Mouse (Mus musculus) myocyte (in vitro differentiated cells): ENCODE measurements at regions not wholly inside any gene's neighbourhood (a gene's known extent, or its start where the extent isn't known, plus 50 kb on each side); places are given as distances from the start of the nearest gene placed in this dataset.

Source experiments
- CEBPB ChIP-seq: IDR thresholded peaks from 2 replicates; pipeline ENCODE4 v1.6.1; 2011; ENCODE audit warnings: mild to moderate bottlenecking, moderate library complexity; ENCODE audit not compliant: poor library complexity, insufficient read depth, severe bottlenecking
- E2F4 ChIP-seq: IDR thresholded peaks from one replicate; pipeline ENCODE4 v1.6.1; 2011; ENCODE audit warnings: mild to moderate bottlenecking, control low read depth, moderate library complexity; ENCODE audit not compliant: insufficient read depth
- MAX ChIP-seq: IDR thresholded peaks from one replicate; pipeline ENCODE4 v1.6.1; 2011; ENCODE audit warnings: low read depth, mild to moderate bottlenecking, control low read depth
- MYOG ChIP-seq, 3 experiments: IDR thresholded peaks; one replicate each; pipeline ENCODE4 v1.6.1; 2011; ENCODE audit warnings: control low read depth in 2 of 3, low read depth in 2 of 3, mild to moderate bottlenecking in 2 of 3; ENCODE audit not compliant: insufficient read length in 2 of 3, control insufficient read depth in 1 of 3, insufficient read depth in 1 of 3
- POLR2A ChIP-seq: IDR thresholded peaks from one replicate; pipeline ENCODE4 v1.6.1; 2011; ENCODE audit warnings: low read depth, mild to moderate bottlenecking, control low read depth, moderate library complexity; ENCODE audit not compliant: insufficient read length
- POLR2AphosphoS2 ChIP-seq: IDR thresholded peaks from one replicate; pipeline ENCODE4 v1.6.1; 2011; ENCODE audit warnings: low read depth, control low read depth; ENCODE audit not compliant: insufficient read length
- TCF12 ChIP-seq: IDR thresholded peaks from one replicate; pipeline ENCODE4 v1.6.1; 2011; ENCODE audit warnings: mild to moderate bottlenecking, control low read depth; ENCODE audit not compliant: poor library complexity, insufficient read depth, severe bottlenecking
- TCF3 ChIP-seq: IDR thresholded peaks from one replicate; pipeline ENCODE4 v1.6.1; 2011; ENCODE audit warnings: low read depth, control low read depth; ENCODE audit not compliant: insufficient read length

DNA sequence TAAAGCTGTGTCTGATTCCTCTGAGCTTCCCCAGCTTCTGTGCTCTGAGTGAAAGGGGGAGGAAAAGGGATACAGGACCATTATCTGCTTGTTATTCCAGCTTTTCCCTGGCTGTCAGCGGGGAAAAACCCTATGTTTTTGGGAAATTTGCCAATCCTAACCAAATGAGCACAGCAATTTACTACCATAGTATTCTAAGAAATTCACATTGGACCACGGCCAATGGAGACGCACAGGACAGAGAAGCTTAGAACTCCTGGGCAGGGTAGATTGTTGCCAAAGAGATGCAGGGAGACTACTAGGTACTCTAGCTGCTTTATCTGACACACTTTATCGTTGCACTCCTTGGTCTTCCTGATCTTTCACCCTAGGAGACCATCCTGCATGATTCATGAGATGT, 303.2 kb downstream of the Olfm3 start:
- TF ChIP-seq POLR2A (no peak), MYOG (IDR thresholded peaks at IDR 0.05; ENCODE audit: control insufficient read depth in 1 of 3, insufficient read depth in 1 of 3, insufficient read length in 2 of 3, low read depth in 2 of 3) (no peak), MAX (no peak), E2F4 (no peak), TCF3 (no peak), CEBPB (no peak), TCF12 (no peak), POLR2AphosphoS2 (no peak)
